Comparison of ENCODE assay signal across 27 mouse cellular contexts in the genomic region with DNA sequence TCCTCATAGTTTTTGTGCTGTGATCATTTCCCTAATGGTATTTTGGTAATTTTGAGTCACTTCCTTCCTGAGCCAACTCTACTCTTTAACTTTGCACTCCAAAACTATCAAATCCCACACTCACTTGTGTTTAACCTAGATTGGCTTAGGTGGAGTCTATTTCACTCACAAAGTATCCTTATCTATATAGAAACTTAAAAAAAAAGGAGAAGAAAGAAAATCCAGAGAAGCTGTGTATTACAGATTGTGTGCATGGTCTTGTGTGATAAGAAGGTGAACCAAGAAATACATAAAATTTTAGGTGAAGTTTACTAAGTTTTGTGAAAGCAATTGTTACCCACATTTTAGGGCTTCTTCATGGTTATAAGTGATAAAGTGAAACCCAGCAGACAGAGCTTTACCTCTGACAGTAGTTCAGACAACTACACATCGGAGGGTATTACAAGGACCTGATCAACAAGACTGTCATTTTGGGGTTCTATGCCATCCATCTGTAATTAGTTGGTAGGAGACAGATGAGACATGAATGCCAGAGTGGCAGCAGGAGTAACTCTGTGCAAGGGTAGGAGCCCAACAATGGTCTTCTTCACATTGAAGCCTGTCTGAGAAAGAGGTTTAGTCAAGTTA.
DNase-seq lines count a peak whose midpoint lies in the region; ATAC-seq lines count a peak whose summit lies in the region.
"Had no signal": no experiment of that assay in that cellular context is flagged by ENCODE, and none has a peak within 500 bp of the region (broad histone marks: within the 10 kb centered on the region; RNA-seq: fewer than 3 reads in every experiment).

No protein-coding gene starts in this region.

- 68% methylated on average over 1 of the region's 1 CpGs for WGBS in heart, embryonic 12.5 days
- 33% methylated on average over 1 of the region's 1 CpGs for WGBS in liver, embryonic 12.5 days (ENCODE audit: insufficient replicate concordance)

- no peaks in the 10 kb centered on the region for H3K36me3 ChIP-seq in heart, embryonic 12.5 days
- no peaks in the 10 kb centered on the region for H3K36me3 ChIP-seq in liver, embryonic 12.5 days
- H3K36me3 ChIP-seq: heart, embryonic 15.5 days; hindbrain, embryonic 10.5 days; limb, embryonic 13.5 days; neural tube, embryonic 15.5 days had no signal

- DNase-seq in heart, postnatal 36 days: no peak
- DNase-seq in Muller cell, postnatal 12 days (ENCODE audit: inconsistent ontology term): peak; percentile 14
- DNase-seq in layer of hippocampus, adult 8-10 months (ENCODE audit: low spot score in 2 of 2): no peak
- DNase-seq in kidney, postnatal 25 days: no peak
- no peak for DNase-seq in adrenal gland, adult 18-20 months (ENCODE audit: low spot score in 2 of 2)
- DNase-seq: adrenal gland, postnatal 14 days; cerebellum, adult 11-12 months; cerebellum, postnatal 10 days; forebrain, postnatal 0 days; gastrocnemius, postnatal 36 days; heart, adult 2 months; kidney, adult 9 months; kidney, postnatal 14 days; lung, embryonic 14.5 days; lung, postnatal 36 days; right cerebral cortex, adult 18-20 months had no signal

- intact Hi-C loops in heart, postnatal 36 days (cut with DNase I): no loop called here

- peak; percentile 79; the same call in 1 of the 2 replicates for ATAC-seq in heart, embryonic 12.5 days (ENCODE audit: insufficient number of reproducible peaks, low FRiP score)
- peak; percentile 90 for ATAC-seq in liver, embryonic 12.5 days
- ATAC-seq in megakaryocyte progenitor cell, adult 5-6 weeks (replicated peaks; ENCODE audit: poor library complexity): peak; percentile 95
- ATAC-seq: CD4-positive, CD25-positive, alpha-beta regulatory T cell, adult 4 months; forebrain, postnatal 0 days; hindbrain, embryonic 16.5 days; intestine, embryonic 16.5 days had no signal

- peaks cover 3% of the 10 kb centered on the region; the same call in 1 of the 2 replicates for H3K4me1 ChIP-seq in heart, embryonic 12.5 days (replicated peaks)
- peaks cover 38% of the 10 kb centered on the region for H3K4me1 ChIP-seq in liver, embryonic 12.5 days
- H3K4me1 ChIP-seq: heart, embryonic 15.5 days; hindbrain, embryonic 10.5 days; limb, embryonic 13.5 days; neural tube, embryonic 15.5 days had no signal

- H3K4me2 ChIP-seq in heart, embryonic 12.5 days: no peak overlapping the region
- H3K4me2 ChIP-seq in liver, embryonic 12.5 days: peak overlapping the region; percentile 47
- H3K4me2 ChIP-seq: heart, embryonic 15.5 days; limb, embryonic 13.5 days; lung, embryonic 14.5 days; midbrain, embryonic 11.5 days; neural tube, embryonic 15.5 days had no signal

- no peak overlapping the region for H3K9ac ChIP-seq in heart, embryonic 12.5 days
- H3K9ac ChIP-seq in liver, embryonic 12.5 days: no peak overlapping the region
- H3K9ac ChIP-seq: forebrain, postnatal 0 days; heart, embryonic 15.5 days; limb, embryonic 13.5 days; lung, embryonic 14.5 days; neural tube, embryonic 15.5 days had no signal

- 0 out of 2 replicates have a peak, but pooled peaks cover 4% of the 10 kb centered on the region for H3K9me3 ChIP-seq in heart, embryonic 12.5 days (replicated peaks)
- no peaks in the 10 kb centered on the region for H3K9me3 ChIP-seq in liver, embryonic 12.5 days (replicated peaks)
- H3K9me3 ChIP-seq: heart, embryonic 15.5 days; limb, embryonic 13.5 days; neural tube, embryonic 15.5 days had no signal

- H3K4me3 ChIP-seq in heart, embryonic 12.5 days: no peak overlapping the region
- no peak overlapping the region for H3K4me3 ChIP-seq in liver, embryonic 12.5 days
- H3K4me3 ChIP-seq: heart, adult 2 months; heart, embryonic 15.5 days; hindbrain, embryonic 10.5 days; limb, embryonic 13.5 days; neural tube, embryonic 15.5 days had no signal

- no peaks in the 10 kb centered on the region for H3K27me3 ChIP-seq in heart, embryonic 12.5 days (replicated peaks)
- no peaks in the 10 kb centered on the region for H3K27me3 ChIP-seq in liver, embryonic 12.5 days (replicated peaks)
- H3K27me3 ChIP-seq: heart, embryonic 15.5 days; limb, embryonic 13.5 days; neural tube, embryonic 15.5 days had no signal

- H3K27ac ChIP-seq in heart, embryonic 12.5 days (ENCODE audit: poor library complexity, severe bottlenecking): no peak overlapping the region
- peak overlapping the region; percentile 79 for H3K27ac ChIP-seq in liver, embryonic 12.5 days
- H3K27ac ChIP-seq: heart, adult 2 months; heart, embryonic 15.5 days; hindbrain, embryonic 10.5 days; limb, embryonic 13.5 days; neural tube, embryonic 15.5 days had no signal
